Mouse (Mus musculus): ENCODE measurements around the gene Slc25a13.

DNA sequence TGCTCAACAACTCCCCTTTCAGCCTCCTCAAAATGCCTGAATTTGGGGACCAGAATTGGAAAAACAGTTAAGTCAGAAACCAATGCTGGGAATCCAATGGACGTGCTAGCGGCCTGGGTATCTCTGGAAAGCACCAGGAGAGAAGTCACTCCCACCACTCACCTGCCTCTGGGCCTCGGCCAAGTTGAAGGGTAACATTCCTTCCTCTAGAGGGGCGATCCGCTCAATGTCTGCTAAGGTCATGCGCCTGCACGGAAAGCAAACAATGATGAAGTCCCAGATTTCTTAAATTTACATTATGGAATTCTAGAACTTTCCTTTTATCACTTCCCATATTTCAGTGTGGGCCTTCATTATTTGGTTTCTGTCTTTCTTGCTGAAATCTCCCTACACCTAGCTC lies 103.2 kb downstream of the Slc25a13 start:
- no peak for TF ChIP-seq CTCF (IDR thresholded peaks at IDR 0.05; ENCODE audit: borderline replicate concordance, extremely low read depth, insufficient read depth, insufficient read length)
- TF ChIP-seq POLR2A (IDR thresholded peaks at IDR 0.05; ENCODE audit: borderline replicate concordance, extremely low read depth, insufficient read depth, insufficient read length, poor library complexity, severe bottlenecking): no peak

Measured in brain, embryonic 14.5 days (tissue).